Mouse (Mus musculus) heart, postnatal 25 days (tissue): Measurements from ENCODE around the gene Cd55b. TPM values are rescaled to one million over a fixed set of nuclear protein-coding genes. Genes with fewer than 3 reads are reported as not detected.

ENCODE experiments used
- DNase-seq: peaks from one replicate; pipeline ENCODE4 v3.0.0; 2022; ENCODE audit warnings: low spot score
- intact Hi-C: fragments of 180-260 bp; cut with DNase I; formaldehyde crosslinking; loops from one replicate; pipeline ENCODE4 v1.15.1; 2025
- total RNA-seq, 2 experiments: library from RNA; stranded (reverse); gene quantifications; 2 replicates each; pipeline ENCODE4 v1.2.3; 2021

Cd55b gene
- total RNA-seq, 2 experiments from 2014 or later = not detected

- intact Hi-C loops = loop anchor here (10.0 kb wide), 1 partner anchor 185 kb away; no protein-coding TSS in a partner anchor
- no peak for DNase-seq
These were observed 72.7 kb downstream of the Cd55b start for GRCm38 (mm10) chr1:130350077-130350635.

GRCm38 (mm10) chr1:130342429-130342828, 80.4 kb downstream of the Cd55b start:
- no peak for DNase-seq

More at GRCm38 (mm10) chr1:130342429-130342828, 80.4 kb downstream of the Cd55b start:
- intact Hi-C loops = no loop called here

Other genes with a start within 250 kb of the Cd55b start
- gene Cd55, start 39.7 kb upstream of the Cd55b start, total RNA-seq = 10 to 100 TPM in 1 of 2 experiments, 1 to 10 TPM in 1; 9.1 to 10.7 TPM
- not detected for gene Zp3r, start 206.6 kb upstream of the Cd55b start, total RNA-seq
- gene C4bp, start 238.6 kb upstream of the Cd55b start, total RNA-seq = not detected